Mouse (Mus musculus): ENCODE measurements around the gene Serinc5. TPM values are rescaled to one million over a fixed set of nuclear protein-coding genes. Genes with fewer than 3 reads are reported as not detected.
A peak's percentile ranks its signal among the peaks of the same experiment; 100 is the strongest.

The Serinc5 gene
- polyA plus RNA-seq, 2 experiments from 2014 or later, result 9.2 to 10.6 TPM

DNA sequence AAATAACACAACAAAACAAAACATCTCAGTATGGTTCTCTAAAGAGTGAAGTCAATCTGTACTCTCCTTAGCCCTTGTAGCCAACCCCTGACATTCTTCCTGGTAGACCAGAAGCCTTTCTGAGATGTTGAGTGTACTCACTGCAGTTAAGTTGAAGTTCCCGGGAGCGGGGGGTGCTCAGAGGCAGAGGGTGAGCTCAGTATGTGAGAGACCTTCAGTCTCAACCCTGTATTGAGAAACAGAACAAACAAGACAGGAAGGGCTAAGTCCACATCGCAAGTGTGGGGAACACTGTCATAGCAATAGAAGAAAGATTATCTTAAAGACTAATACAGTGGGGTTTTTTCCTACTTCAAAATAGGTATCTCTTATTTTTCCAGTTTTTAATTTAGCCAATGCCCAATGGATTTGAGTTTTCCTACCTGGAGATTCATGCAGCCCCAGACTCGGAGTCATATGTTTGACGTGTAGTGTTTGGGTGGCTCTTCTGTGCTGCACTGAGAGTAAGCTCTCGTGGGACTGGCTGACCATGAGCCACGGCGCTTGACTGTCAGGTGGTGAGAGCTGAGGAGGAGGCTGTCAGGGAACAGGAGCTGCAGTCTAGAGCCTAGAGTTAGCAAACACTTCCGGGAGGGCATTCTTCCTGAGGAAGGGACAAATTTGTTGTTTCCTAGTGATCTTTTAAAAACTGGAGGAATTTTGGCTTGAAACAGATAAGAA, 95.6 kb downstream of the Serinc5 start:
- ATAC-seq, result no peak

GRCm38 (mm10) chr13:92707941-92708340, 97.0 kb downstream of the Serinc5 start:
- no peak for ATAC-seq

GRCm38 (mm10) chr13:92708466-92708865, 97.6 kb downstream of the Serinc5 start:
- ATAC-seq, result no peak

DNA sequence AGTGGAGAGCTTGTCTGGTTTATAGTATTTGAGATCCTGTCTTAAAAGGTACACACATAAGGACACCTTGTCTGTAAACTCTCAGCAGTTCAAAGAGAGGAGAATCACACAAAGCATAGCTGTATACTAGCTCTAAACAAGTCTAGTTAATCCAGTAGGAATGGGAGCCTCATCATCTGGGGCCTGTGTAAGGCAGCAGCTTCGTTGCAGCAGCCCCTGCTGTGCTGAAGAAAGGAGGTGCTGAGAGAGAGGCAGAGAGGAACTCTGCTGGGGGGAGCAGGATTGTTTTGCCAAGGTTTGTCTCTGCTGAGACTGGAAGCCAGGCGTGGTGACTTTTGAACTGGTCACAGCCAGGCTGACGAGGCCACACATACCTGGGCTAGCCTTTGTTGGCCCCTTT, 98.6 kb downstream of the Serinc5 start:
- ATAC-seq, result no peak

GRCm38 (mm10) chr13:92710361-92710760, 99.5 kb downstream of the Serinc5 start:
- no peak for ATAC-seq

- ATAC-seq, result no peak
Measured at GRCm38 (mm10) chr13:92711821-92712220, 100.9 kb downstream of the Serinc5 start.

DNA sequence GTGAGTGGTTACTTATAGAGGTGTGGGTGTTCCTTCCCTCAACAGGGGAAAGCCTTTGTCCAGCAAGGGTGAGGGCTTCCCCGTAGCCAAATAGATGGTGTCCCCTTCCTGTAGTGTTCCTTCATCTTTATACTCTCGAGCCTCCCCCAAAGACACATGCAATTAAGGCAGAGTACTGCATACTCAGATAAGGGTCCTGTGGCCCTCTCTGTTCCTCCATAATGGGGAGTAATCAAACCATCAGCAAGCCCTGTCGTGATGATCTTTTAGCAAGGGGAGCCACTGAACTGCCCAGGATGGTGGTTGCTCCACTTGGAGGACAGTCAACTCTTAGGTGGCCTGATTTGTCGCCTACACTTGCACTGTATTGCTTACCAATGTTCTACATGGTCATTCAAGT, 101.7 kb downstream of the Serinc5 start:
- ATAC-seq, result no peak

DNA sequence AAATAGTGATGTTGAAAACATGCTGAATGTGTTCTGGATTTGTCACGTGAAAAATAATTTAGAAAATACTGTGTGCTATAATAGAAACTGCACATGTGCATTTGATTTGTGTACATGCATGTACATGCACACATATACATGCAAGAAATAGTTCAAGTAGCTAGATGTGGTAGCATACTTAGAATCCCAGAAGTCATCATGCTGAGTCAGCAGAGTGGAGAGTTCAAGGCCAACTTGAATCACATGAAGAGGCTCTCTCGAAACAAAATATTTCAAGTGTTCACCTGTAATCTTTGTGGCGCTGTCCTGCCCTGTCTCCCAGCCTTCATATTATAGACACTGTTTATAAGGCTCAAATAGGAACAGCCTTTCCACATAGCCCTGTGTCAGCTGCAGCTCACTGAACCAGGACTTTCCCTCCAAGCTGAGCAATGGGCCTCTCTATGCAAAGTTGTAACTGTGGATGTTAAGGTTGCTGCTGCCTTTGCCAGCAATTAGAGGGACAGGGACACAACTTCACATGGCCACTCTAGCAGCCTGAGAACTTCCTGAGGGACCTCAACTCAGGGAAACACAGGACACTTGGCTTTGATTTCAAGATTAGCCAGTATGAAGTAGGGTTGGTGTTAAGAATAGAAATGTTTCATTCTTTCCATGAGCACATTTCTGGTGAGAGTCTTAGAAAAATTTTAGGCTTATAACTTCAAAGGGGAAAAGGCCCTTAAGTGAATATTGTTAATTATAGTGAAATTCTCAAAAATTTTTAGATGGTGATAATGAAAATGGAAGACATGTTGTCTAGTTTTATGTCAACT, 107.2 kb downstream of the Serinc5 start:
- no peak for ATAC-seq

DNA sequence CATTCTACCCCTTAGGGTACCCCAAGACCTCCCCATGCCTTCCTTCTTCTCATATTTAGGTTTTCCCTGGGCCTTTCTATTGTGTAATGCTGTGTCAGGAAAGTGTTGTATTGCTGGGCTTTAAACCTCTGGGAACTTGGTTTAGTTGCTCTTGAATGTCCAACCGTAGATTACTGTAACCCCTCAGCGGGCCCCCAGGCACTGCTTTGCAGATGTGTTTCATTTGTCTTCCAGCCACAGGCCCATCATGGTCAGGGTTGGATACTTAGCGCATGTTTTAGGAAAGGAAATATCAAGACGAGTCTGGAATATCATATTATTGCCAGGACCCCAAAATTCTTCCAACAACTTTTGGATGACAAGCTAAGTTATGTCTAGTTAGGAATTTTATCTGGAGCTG, 110.1 kb downstream of the Serinc5 start:
- ATAC-seq, result no peak

- ATAC-seq, result peak; percentile 43
Measured at GRCm38 (mm10) chr13:92722389-92722788, 111.5 kb downstream of the Serinc5 start.

GRCm38 (mm10) chr13:92729811-92730210, 118.9 kb downstream of the Serinc5 start:
- no peak for ATAC-seq

- ATAC-seq, result no peak
Measured at GRCm38 (mm10) chr13:92731811-92732210, 120.9 kb downstream of the Serinc5 start.

DNA sequence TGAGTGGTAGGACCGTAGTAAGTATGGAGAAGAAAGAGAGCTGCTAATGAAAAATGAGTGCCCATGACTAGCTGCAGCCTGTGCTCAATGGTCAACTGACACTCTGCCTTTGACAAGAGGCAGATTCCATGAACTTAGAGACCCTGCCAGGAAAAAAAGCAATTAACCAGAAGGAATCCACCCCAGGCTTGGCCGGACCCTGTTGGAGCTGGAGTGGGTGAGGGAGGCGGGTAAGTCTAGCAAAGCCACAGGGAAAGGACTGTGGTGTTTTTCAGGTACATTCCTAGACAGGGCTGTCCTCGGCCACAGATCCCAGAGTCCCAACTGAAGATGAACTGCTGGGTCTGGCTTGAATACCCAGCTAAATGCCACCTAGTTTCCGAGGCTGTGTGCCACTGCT, 121.9 kb downstream of the Serinc5 start:
- no peak for ATAC-seq

- peak; percentile 59 for ATAC-seq
Measured at GRCm38 (mm10) chr13:92733252-92733651, 122.4 kb downstream of the Serinc5 start.

- ATAC-seq, result no peak
Measured at GRCm38 (mm10) chr13:92733741-92734140, 122.8 kb downstream of the Serinc5 start.

DNA sequence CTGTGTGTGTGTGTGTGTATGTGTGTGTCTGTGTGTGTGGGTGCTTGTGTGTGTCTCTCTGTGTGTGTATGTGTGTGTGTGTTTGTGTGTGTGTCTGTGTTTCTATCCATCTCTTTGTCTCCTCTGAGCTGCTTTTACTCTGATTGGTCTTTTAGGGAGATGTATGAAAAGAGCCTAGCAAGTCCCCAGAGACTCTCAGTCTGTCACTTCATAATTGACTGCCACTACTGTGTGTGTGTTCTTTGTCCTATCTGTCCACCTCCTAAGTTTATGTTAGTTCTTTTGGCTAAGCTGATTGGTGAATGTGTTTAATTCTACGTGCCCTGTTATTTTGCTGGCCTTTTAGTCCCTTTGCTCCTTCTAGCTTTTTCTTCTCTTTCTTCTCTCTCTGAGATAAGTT, 124.8 kb downstream of the Serinc5 start:
- no peak for ATAC-seq

DNA sequence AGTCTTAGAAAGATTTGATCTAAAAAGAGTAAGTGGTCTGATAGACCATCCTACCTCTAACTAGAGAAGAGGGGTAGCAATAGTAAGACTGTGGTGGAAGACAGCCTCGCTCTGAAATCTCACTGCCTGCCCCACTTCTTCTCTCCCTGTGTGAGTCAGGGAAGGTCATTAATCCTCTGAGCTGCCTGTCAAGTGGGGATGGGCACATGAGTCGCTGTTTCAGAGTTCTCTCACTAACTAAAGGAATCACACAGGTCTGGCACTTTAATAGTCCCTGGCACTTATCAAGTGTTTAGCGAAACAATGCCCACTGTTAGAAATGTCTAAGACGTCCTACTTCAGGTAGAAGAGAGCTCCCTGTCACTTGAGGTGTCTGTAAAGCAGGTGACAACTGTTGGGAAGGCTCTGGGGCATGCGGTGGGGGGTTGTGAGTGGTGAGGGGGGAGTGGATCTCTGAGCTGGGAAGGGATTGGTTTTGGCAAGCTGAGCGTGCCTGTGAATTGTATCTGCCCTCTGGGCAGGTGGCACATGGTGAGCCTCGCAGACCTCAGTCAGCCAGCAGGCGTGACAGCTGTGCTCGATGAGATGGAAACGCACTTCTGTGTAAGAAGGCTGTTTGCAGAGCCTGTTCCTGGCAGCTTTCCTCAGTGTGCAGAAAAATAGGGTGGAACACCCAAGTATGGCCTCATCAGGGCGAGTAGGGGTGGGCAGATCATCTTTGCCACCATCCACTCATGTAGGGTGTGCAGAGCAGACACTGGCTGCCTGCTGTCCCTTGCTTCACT, 125.8 kb downstream of the Serinc5 start:
- no peak for ATAC-seq

DNA sequence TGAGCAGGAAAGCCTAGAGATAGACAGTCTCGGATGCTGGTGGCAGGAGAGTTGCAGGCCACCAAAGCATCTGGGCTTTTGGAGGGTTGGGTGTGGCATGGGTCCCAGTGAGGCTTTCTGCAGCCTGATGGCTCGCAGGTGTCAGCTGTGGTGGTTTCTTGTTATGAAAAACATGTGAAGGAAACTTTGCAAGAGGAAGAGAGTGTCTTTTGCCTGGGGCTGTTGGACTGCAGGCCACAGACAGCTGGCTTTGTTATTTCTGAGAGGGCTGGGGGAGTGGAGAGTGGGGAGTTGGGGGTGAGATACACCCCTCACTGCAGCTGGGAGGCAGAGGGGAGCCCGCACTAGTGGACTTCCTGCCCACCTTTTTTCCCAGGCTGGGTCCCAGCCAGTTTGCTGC, 127.9 kb downstream of the Serinc5 start:
- ATAC-seq, result no peak

DNA sequence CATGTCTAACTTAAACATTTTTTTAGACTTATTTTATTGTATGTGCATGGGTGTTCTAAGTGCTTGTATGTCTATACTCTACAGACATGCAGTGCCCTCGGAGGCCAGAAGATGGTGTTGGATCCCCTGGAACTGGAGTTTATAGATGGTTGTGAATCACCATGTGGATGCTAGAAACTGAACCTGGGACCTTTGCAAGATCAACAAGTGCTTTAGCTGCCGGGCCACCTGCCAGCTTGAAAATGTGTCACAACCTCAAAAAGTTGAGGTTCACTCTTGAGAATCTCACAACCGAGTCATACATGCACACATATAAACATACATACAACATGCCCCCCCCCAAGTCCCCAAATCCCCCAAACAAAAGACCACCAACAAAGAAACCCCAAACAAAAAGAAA, 129.0 kb downstream of the Serinc5 start:
- no peak for ATAC-seq

- peak; percentile 61 for ATAC-seq
Measured at GRCm38 (mm10) chr13:92740671-92741270, 129.9 kb downstream of the Serinc5 start.

GRCm38 (mm10) chr13:92742886-92743285, 132.0 kb downstream of the Serinc5 start:
- ATAC-seq, result no peak

DNA sequence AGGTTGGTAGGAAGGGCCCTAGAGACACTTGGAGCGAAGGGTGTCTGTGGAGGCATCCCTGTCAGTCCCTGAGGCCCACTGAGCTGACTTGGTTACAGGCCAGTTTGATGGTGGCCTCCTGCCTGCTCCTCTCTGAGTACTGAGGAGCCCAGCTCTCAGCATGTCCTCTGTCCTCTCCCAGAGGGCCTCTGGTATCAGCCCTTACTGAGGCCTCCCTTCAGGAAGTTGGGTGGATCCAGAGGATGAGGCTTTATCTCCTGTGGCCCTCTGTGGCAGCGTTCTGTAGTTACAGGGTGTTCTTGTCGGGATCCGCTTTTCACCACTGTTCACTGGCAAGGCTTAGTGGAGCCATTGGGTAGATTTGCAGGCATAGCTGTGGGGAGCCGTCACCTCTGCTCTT, 132.4 kb downstream of the Serinc5 start:
- ATAC-seq, result no peak

GRCm38 (mm10) chr13:92750976-92751518, 140.2 kb downstream of the Serinc5 start:
- ATAC-seq, result peak; percentile 82

Data from activated CD4-positive, CD25-positive, alpha-beta regulatory T cell, adult 4 months (primary cell).